Mouse (Mus musculus) testis, postnatal 10 days (tissue): ENCODE results near the gene Trip12.

ENCODE experiments used
- DNase-seq: peaks from one replicate; pipeline ENCODE4 v3.0.0; 2021; ENCODE audit warnings: low spot score

Trip12 gene

DNA sequence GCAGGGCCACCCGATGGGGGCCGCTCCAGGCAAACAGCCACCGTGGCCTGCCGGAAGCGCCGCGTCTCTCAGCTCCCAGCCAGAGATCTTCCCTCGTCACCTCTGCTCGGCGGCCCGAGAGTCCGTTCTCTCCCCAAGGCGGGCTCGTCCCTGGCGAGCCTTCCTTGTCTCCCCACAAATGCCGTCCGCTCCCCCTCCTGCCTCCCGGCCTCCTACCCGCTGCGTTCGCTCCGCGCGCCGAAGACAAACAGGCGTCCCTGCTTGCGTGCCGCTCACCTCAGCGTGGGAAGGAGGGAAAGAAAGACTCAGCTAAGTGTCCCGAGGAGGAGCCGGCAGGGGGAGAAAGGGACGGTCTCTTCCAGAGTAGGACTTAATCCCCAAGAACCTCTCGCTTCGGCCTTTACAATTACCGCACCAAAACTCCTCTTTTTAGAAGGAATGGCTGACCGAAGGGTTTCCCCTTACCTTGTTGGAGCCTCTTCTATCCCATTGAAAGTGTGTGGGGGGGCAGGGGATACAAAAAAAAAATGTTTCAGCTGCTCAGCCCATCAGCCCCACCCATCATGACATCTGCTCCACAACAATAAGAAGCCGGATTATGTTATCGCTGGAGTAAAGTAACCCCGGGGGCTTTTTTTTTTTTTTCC is at the start of gene Trip12:
Gene Trip12 (minus strand): TSS at position 499 of the 647 bp plus-strand sequence.
- DNase-seq, result no peak

DNA sequence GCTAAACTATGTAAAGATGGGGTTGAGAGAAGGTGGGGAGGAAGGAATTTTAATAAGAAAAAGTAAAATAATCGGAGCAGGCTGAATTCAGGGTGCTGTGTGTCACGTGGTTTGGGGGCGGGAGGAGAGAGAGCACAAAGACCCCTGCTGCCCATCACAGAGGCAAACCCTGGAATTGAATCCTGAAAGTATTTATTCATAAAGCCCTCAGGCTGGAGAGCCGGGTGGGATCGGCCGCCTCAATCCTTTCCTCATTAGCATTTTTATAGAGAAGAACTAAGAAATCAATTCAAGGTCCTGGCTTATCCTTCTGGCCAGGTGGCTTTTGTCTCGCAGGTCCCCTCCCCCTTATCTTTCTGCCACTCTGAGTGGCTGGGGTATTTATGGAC is 49.7 kb upstream of the Trip12 start:
- no peak for DNase-seq

DNA sequence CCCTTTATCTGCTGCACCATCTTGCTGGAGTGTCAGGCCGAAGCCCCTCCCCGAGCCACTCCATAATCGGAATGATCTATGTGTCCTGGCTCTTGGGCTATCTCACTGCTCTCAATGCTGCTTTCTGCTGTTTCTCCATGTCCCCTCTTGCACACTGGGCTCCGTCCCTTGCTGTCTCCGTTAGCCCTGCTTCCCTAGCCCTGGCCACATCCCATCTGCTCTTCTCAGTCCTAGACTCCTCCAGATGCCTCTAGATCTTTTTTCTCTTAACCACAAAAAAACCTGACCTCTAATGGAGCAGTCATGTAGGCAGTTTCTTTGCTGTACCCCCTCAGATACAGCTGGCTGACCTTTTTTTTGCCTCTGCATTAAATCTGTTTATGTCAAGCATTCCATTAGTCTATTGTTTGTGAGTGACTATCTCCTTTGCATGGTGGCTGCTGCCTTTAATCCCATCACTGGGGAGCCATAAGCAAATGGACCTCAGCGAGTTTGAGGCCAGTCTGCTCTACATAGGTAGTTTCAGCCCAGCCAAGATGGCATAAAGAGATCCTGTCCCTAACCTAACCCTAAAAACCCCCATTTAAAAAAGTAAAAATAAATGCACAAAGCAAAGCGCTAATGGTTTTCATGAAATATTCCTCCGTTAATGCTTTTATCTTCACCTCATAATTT is 49.2 kb upstream of the Trip12 start:
- DNase-seq, result no peak

GRCm38 (mm10) chr1:84885921-84886320 is 45.6 kb upstream of the Trip12 start:
- DNase-seq, result no peak

GRCm38 (mm10) chr1:84885174-84885573 is 44.9 kb upstream of the Trip12 start:
- DNase-seq, result no peak

- DNase-seq, result peak; percentile 69
Measured at GRCm38 (mm10) chr1:84883889-84884288, 43.6 kb upstream of the Trip12 start.

- DNase-seq, result no peak
Measured at GRCm38 (mm10) chr1:84882937-84883336, 42.6 kb upstream of the Trip12 start.

GRCm38 (mm10) chr1:84882066-84882532 is 41.8 kb upstream of the Trip12 start:
- no peak for DNase-seq

DNA sequence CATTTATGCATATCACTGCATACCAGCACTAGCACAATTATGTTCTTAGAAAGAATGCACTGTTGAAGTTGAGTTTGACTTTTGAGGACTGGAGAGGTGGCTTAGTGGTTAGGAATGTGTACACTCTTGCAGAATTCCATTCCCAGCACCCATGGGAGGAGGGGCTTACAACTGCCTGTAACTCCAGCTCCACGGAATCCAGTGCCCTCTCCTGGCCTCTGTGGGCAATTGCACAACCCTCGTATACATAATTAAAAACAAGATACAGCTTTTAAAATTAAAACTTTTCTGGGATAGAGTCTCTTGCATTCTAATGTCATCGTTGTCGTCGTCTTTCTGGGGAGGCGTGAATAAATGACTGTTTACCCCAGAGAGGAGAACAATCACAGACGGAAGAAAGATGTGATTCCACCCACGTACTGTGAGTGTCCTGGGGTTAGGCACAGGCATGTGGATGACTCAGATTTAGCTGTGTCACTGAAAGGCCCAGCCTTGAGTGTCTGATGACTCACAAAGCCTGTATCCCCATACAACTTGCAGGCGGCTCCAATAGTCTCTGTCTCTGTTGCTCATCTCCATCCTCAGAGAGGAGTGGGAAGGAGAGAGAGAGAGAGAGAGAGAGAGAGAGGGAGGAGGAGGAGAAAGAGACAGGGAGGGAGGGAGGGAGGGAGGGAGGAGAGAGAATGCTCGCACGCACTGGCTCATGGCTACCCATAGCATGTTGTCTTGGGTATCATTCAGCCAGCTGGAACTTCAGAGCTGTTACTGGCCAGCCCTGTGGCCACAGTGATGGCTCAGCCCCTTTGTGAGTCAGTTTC is 41.1 kb upstream of the Trip12 start:
- DNase-seq, result no peak

- no peak for DNase-seq
Measured at GRCm38 (mm10) chr1:84879571-84880120, 39.3 kb upstream of the Trip12 start.

DNA sequence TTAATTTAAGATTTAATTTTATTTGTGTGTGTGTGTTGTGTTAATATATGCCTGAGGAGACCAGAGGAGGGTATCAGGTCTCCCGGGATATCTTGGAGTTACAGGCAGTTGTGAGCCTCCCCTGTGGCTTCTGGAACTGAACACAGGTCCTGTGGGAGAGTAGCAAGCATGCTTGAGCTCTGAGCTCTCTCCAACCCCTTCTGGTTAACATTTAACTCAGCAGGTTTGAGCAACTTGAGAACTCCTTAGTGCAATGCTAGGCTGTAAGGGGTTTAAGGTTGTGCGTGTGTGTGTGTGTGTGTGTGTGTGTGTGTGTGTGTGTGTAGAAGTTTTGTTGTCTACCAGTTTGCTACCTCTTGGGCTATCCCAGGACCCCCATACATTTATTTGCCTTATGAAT is 37.3 kb upstream of the Trip12 start:
- no peak for DNase-seq

- DNase-seq, result no peak
Measured at GRCm38 (mm10) chr1:84872939-84873338, 32.6 kb upstream of the Trip12 start.

- DNase-seq, result no peak
Measured at GRCm38 (mm10) chr1:84872105-84872504, 31.8 kb upstream of the Trip12 start.

DNA sequence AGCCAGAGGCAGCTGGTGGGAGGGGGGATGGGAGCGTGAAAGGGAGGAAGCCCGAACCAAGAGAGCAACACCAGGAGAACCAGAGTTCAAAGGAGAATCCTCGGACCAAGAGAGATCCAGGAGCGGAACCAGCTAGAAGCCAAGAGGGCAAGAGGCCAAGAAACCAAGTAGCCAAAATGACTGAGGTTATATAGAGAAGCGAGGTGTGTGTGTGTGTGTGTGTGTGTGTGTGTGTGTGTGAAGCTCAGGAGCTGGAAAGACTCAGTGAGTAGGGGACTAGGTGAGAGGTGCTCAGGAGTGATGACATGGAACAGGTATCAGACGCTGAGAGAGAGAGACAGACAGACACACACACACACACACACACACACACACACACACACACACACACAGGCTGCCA is 30.8 kb upstream of the Trip12 start:
- no peak for DNase-seq

GRCm38 (mm10) chr1:84869498-84869897 is 29.2 kb upstream of the Trip12 start:
- no peak for DNase-seq

GRCm38 (mm10) chr1:84868841-84869240 is 28.5 kb upstream of the Trip12 start:
- no peak for DNase-seq

DNA sequence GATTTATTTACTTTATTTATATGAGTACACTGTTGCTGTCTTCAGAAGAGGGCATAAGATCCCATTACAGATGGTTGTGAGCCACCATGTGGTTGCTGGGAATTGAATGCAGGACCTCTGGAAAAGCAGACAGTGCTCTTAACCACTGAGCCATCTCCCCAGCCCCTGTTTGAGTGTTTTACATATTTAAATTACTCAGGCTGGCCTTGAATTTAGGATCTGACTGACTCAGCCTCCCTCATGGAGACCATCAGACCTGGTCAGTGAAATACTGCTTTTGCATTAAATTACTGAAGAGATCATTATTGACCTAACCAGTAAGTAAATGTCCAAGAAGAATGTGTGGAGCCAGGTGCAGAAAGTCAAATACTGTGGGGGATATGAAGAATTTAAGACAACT is 28.0 kb upstream of the Trip12 start:
- DNase-seq, result no peak

DNA sequence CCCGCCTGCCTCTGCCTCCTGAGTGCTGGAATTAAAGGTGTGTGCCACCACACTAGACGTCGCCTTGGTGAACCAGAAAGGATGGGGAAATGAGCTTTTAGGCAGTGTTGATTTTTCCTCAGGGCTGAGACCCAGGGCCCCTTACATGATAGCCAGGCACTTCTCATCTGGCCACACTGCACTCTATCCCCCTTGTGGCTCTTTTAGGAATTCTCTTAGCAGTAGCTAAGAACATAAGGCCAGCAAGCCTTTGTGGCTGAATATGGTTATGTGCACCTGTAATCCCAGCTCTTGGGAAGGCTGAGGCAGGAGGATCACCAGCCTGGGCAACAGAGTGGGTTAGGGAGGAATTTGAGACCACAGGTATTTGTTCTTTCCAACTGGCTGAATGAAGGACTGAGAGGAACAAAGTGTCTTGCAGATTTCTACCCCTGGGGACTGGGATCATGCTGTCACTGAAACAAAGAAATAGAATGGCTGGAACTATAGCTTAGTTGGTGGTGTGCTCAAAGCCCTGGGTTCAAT is 26.5 kb upstream of the Trip12 start:
- no peak for DNase-seq

DNA sequence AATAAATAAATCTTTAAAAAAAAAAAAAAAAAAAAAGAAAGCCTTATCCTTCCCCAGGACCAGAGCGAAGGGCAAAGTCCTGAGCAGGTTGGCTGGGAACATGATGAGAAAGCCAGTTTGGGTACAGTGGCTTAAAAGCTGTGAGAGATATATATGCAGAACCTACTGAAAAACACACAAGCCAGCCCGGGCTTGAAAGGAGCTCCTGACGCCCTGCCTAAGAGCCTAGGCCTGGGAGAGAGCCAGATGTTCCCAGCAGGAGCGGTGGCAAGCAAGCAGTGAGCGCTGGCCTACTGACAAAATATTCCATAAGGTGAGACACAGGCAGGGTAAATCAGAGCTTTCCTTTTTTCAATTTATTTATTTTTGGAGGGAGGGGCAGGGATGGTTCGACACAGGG is 25.9 kb upstream of the Trip12 start:
- DNase-seq, result no peak

DNA sequence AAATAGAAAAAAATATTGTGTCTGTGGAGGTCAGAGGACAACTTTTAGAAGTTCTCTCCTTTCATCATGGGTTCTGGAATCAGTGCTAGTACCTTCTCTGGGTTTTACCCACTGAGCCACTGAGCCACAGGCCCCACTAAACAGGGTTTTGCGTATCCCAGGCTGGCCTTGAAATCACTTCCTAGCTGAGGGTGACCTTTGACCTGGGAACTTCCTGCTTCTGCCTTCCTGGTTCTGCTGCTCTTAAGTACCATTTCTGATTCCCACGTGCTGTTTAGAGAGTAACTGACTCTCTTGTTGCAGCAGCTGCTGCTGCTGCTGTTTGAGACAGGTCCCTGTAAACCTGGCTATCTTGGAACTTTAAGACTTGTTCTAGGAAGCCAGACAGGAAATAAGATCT is 24.3 kb upstream of the Trip12 start:
- DNase-seq, result no peak

GRCm38 (mm10) chr1:84861255-84861630 is 20.9 kb upstream of the Trip12 start:
- DNase-seq, result no peak
